Mouse (Mus musculus) ES-CJ7 (cell line): ENCODE measurements at regions not wholly inside any gene's neighbourhood (a gene's known extent, or its start where the extent isn't known, plus 50 kb on each side); places are given as distances from the start of the nearest gene placed in this dataset.

ENCODE experiments used
- DNase-seq: peaks from one replicate; pipeline ENCODE4 v3.0.0; 2011; ENCODE audit warnings: low read depth, low spot score

DNA sequence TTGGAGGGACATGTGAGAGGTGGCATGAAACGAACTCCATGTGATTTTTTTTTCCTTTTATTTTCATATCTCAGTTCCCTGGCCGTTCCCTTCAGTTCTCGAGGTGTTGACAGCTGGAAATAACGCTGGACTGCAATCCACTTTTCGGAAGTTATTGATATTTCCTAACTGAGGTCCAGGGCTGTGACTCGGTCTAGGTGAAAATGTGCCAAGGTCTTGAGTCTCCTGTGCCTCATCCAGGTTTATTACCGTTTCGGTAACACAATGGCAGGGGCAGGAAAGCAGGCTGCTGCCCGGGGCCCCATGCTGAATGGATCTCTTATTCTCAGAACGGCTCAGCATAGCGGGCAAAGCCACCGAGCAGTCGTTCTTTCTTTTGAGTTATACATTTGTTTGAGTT lies 844.7 kb upstream of the Car8 start:
- no peak for DNase-seq

DNA sequence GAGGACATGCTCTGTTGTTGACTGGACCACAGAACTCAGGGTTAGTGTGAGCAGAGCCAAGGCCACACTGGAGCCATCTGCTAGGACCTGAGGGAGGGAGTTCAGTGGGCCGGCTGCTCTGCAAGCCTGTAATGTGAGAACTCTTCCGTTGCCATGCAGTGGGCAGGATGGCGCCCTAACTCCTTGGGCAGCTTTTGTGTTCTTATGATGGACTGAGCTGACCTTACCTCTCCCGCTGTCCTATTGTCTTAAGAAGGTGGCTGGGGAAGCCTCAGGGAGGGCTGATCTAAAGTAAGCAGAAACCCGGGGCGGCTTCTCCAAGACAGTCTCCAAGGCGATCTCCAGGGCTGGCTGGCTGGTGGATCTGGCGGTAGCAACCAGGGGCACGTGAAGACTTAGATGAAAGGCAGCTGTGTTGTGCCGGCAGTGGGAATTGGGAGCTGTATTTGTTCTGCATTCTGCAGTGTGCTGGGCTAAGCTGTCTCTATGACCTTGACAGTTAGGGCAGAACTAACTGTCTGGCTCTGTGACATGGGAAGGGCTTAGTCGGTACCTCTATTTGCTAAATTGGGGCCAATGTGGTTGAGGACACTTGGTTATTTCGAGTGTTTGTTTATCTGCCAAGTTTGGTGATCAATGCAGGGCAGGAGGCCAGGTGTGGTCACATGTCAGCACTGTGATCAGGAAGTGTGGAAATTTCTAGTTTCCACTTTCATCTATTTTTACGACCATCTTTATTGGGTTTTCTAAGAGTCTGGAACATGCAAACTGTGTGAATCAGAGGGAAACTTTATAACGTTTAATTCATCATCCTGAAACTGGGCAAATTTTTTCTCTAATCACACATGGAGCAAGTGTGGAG lies 843.1 kb upstream of the Car8 start:
- no peak for DNase-seq

DNA sequence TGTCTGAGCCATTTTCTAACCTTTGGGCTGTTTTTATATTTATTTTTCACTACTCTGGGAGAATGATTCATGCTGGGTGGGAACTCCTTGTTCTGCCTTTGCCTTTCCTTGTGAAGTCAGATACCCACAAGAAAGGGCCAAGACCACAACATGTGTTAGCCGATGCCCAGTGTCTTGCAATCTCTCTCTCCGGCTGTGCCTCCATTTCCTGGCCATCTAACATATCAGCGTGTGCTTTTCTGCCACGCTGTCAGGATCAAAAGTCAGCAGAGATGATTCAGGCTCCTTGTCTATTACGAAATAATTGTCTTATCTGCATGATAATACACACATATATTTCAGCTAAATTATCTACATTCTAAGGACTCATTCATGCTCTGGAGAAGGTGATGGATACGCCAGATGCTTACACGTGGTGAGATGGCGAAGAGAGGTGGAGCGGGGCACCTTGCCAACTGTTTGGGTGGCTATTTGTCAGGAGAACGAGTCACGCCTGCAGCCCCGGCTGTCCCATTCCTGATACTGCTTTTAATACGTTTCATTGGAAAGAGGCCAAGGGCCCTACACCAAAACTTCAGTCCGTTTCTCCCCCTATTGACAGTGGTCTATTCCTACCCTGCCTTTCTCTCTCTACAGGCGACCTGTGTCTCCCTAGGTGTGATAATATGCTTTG lies 842.1 kb upstream of the Car8 start:
- DNase-seq, result no peak

DNA sequence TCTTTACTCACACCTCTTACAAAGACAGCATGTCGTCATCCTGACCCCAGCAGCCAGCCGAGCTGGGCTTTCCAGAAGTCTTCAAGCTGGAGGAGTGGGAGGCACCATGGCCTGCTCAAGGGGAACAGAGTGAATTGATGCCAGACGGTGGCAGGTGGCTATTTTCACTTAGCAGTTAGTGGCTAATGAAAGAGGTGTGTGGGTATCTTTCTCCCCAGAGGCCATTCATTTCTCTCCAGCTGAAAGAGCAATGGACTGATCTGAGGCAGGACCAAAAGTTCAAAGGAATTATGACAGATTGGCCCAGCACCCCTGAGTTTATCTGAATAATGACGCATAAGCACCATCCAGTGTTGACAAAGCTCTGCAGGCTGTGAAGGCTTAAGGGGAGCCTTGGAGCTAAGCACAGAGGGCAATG lies 841.0 kb upstream of the Car8 start:
- DNase-seq, result no peak

DNA sequence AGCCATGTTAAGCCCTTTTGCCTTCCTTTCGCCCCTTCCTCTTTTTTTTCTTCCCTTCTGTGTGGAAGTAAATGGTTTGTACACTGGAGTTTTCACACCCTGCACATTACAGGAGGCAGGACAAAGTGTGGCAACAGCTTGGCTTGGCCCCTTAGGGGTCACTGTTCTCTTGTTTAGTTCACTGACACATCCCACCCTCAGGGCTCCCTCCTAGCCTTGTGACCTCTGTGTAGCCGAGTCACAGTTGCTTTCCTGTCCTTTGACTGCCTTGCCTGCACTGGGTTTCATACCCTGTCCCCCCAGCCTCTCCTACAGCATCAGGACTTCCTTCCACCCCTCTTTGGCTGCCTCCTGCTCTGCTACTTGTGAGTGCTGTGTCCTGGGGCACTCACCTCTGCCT lies 835.6 kb upstream of the Car8 start:
- no peak for DNase-seq

DNA sequence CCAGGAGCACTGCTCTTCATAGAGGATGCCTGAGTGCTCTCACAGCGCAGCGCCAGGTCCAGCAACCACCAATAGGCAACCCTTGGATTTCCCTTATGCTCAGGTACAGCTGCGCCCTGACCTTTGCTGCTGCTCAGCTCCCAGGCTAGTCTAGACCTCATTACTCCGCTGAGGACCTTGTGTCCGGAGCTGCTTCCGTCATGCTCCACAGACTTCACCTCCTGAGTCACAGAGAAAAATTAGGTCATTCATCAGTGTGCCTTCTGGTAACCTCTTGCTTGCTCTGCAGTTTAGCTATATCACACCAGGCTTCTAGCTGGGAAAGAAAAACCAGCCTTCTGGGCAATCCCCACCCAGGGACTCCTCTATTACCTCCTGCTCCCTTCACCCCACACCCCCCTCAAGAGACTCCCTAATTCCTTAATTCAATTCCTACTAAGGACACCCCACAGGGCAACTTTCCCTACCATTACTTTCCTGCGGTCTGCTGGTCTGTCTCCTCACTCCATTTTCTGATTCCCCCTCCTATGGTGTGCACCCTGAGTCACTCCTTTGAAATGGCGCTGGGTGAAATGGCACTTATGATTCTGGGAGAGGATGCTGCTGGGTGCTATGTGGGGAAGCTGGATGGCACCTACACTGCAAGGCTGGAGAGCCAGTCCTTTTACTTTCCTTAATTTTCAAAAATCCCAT lies 835.0 kb upstream of the Car8 start:
- DNase-seq, result no peak

DNA sequence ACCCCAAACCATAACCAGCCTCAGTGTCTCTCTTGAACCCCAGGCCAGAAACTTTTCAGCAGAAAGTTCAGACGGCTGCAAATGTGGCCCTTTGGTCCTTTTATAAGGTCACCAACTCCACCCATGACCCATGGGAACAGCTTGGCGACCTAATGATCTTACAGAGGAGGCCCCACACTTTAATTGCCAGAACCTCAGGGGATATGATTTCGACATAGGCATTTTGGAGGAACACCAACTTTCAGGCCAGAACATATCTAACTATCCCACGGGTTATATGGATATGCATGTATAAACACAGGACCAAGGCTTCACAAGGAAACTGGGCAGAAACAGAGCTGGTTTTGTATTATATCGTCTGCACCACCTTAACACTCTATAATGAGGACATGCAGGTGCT lies 833.5 kb upstream of the Car8 start:
- no peak for DNase-seq

DNA sequence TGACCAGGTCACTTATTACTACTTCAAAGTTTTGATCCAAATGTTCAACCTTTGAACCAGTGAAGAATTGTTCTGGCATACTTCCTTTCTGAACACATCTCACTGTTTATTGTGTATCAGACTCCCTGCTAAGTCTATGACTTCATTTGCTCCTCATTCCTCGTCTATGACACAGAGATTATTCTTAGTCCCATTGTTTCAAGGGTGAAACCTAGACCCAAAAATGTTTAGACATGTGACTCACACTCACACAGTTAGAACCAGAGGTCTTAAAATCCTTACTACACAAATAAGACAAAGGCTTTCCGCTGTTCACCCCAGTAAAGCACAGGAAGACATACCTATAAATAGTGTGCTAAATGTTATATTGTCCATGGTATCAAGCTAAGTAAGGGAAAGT lies 829.0 kb upstream of the Car8 start:
- no peak for DNase-seq

DNA sequence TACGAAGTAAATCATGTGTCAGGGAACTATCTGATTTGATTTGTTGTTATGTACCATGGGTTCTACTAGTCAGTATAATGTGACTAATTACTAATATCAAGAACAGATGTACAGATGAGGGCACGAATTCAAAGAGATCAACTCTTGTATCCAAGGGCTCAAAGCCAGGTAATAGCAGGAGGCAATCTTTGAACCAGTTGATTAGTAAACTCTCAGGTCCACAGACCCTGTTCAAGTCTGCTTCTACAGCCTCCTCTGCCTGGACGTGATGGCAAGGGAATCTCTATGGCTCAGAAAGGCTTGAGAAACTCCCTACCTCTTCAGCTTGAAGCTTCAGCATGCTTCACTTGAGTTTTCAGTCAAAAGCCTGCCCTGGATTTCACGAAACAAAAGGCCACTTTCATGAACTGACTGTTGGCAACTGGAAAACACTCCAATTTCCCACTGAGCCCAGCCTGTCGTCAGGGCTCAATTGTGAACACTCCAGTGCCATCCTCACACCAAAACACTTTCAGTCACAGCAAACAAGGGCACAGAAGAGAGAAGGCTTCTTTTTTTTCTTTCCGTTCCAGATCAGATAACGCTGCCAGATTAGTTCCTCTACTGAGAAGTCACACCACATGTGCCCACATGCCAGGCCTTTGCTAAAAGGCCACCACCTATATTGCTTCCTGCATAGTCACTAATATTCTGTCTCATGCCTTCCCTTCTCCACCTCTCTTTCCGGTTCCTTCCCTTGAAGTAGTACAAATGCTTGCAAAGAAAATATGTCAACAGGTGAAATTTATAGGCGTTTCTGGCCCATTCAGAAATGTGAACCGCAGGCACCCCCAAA lies 827.4 kb upstream of the Car8 start:
- no peak for DNase-seq

DNA sequence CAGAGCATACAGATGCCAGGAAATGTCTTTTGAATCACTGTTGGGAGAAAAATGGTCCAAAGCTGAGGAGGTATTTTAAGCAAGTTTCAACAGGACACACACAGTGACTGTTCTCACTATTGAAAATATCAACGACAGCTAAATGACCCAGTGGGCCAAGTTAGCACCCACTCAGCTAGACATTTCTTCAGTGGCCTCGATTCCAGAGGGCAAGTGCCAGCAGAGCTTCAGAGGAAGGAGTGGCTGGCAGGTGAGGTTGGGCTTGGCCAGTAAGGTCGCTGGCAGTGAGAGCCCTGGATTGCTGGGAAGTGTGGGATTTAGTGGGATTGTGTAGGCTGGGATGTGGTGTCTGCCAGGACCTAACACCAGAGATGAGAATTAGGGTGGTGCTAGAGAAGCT lies 823.1 kb upstream of the Car8 start:
- no peak for DNase-seq

DNA sequence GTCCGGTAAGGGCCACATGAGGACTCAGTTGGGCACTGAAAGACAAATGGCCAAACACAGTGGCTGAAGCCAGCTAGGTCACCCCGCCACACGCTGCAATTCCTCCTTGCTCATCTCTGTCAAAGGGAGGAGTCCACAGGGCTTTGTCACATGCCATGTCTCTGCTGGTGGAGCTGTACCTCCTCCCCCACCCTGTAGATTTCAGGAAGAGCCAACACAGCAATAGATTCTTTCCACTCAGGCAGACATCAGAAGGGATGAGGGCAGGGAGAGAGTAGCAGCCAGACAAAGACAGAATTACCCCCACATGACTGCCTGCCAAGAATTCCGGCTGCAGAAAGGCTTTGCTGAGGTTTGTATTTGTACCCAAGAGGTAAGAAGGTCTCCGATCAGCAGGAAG lies 821.4 kb upstream of the Car8 start:
- DNase-seq, result no peak

DNA sequence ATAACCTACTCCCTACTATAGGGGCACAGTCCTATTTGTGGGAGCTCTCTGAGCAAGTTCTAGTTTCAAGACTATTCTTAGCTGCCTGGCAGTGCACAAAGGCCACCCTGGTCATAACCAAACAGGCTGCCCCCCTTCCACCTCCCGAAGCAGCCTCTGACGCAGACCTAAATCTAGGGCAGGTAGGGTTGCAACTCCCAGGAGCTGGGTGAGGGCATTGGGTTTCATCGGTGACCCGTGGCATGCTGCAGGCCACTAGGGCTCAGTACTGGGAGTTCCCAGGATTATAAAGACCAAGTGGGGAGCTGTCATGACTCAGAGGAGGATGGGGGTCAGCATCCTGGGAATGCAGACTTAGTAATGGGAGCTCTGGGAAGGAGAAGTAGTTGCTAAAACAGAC lies 818.8 kb upstream of the Car8 start:
- no peak for DNase-seq

DNA sequence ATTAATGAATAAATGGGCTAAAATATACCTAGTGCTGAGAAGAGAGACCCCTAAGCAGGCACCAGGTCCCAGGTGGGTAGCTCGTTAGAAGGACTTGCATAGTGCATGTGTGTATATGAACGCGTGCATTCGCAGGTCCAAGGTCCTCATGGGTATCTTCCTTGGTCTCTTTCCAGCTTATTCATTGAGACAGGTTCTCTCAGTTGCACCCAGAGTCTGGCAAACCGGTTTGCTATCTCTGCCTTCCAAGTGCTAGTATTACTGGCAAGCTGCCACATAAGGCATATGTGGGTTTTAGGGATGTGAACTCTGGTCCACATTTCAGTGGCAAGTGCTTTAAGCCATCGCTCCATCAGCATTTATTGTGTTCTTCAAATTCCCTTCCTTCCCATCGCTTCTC lies 818.3 kb upstream of the Car8 start:
- DNase-seq, result no peak

DNA sequence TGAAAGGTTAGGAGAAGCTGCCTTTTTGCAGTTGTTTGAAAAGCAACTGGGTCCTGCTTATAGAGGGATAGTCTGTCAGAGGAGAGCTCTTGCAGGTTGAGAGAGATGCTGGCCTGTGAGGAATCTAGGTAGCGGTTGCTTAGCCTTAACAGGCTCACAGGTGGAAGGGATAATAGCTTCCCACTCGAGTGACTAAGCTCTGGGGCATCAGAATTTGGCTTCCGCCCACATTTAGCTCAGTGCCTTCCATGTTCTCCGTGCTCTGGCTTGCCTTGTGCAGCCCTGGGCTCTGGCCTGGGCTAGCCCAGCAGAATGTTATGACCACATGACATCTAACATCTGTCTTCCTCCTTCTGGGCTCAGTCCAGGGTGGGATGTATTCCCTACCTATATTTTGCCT lies 817.0 kb upstream of the Car8 start:
- no peak for DNase-seq

DNA sequence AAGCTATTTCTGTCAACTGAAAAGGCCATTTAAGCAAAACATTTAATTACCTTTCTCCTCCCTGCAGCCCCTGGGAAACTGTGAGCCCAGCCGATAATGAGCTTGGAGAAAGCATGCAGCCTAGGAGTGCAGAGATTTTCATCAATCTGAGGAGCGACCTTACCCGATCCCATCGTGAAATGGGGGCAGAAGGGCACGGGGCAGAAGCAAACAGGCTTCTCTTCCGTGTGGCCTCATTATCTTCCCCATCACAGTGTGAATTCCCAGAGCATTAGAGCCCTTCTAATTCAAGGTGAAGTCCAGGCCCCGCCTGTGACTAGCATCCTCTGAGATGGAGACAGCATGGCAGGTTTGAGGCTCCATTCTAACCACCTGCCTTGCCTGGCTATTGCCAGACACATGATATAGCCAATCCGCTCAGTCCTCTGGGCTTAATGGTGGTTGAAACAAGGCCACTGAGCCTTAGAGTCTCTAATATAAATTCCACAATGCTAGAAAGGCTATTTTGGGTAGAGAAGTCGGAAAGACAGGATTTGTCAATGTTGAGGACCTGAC lies 816.5 kb upstream of the Car8 start:
- DNase-seq, result no peak

DNA sequence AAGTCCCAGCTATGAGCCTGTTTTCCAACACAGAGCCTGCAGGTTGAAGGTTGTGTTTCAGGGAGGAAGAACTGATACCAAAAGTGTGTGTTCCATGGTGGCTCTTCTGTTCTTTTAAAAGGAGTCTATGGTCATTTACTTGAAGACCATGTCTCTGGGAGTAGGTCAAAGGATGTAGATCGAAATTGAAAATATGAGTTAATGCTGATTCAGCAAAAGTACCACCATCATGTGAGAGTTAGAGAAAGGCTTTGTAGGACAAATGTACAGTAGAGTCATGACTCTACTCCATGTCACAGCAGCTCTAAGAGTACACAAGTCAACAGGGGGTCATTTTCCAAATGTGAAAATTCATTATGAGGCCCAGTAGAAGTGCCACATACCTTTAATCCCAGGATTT lies 810.0 kb upstream of the Car8 start:
- DNase-seq, result no peak

DNA sequence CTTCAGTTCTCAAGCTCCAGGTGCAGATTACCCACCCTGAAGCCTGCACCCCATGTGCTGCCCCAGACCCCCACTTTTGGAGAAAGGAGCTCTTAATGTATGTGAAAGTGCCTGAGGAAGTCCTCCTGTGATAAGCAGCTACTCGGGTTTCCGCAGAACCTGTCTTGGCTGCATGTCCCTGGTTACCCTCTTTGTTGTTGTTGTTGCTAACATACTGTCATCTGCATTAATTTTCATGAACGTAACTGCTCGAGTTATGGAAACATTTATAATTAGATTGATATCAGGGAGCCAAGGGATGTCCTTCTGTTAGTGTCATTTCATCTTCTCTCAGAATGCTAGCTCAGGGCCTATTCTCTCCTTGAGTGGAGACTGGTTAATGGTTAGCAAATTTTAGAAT lies 808.3 kb upstream of the Car8 start:
- no peak for DNase-seq

DNA sequence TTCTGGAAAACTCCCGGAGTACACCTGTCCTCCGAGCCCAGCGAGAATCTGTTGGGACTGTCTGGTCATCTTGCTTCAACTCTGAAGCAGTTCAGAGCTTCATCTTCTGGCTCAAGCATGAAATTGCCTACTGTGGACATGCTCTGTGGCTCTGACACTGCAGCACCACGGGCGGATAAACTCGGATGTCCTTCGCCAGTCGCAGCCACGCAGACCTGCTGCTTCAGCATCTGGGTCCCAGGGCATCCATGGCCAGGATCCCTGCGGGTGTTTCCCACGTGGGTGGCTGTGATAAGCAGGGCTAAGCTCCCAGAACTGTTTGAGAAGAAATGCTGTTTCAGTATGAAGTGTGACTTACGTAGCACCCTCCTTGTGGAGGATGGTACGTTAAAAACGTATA lies 807.6 kb upstream of the Car8 start:
- DNase-seq, result no peak

DNA sequence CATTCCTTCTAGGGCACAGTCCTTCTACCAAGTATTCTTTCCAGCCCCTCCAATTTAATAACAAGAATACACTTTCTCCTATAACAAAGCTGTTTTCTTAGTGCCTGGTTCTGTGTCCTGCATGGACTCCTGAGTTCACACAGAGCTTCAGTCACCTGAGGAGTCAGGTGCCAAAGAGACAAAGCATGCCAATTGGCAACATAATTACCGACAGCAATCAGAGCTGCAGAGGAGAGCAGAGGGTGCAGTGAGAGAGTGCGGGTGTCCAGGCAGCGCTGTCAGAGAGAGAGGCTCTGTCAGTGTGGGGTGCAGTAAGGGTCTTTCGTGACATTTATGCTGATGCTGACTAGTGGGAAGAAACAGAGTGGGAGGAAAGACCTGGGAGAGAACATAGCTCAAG lies 807.2 kb upstream of the Car8 start:
- no peak for DNase-seq

DNA sequence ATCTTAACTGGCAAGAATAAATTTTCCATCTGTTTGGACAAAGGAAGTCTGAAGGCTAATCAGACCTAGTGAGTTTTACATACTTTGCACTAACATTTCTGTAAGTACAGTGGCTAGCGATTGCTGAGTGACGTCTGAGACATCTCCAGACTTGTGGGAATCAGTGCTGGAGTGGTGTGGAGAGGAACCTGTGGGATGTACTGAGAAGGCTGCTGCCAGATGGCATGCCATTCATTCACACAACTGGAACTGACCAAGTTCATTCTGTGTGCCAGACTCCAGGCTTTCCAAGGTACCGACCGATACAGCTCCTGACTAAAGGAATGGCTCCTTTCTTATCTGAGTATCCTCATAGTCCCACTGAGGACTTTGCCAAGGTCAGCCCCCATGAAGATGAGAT lies 797.2 kb upstream of the Car8 start:
- no peak for DNase-seq

DNA sequence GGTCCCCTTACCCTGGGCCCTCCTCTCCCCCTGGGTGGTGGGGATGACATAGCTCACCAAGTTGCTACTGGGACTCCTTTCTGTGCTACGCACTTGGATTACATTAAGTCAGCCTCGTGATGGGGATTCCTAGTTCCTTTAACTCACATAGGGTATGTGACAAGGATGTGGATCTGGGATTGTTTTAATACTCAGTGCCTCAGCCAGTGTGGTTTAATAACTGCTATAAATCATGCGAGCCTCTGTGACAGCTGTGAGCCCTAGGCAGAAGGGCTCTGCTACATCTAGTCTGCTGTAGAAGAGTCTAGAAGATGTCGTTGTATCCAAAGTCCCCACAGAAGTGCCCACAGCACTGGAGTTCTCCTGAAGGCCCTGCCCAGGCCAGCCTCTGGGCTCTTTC lies 796.5 kb upstream of the Car8 start:
- DNase-seq, result no peak

DNA sequence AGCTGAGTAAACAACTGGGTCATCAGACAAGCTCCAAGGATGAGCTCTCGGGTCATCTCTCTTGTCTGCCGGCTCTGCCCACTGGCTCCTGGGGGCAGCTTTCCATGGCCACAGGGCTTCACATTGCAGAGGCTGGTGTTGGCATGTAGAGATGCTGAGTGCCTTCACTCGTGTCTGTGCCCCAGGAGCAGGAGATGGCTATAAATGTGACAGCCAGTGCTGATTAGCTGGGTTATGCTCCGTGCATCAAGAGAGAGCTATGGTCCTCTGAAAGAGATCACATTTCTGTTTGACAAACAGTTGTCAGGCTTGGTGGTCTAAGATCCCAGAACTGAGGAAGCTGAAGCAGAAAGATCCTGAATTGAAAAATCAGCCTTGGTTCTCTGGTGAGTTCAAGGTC lies 795.4 kb upstream of the Car8 start:
- no peak for DNase-seq
